Mouse (Mus musculus) ES-E14 (cell line): ENCODE measurements at regions not wholly inside any gene's neighbourhood (a gene's known extent, or its start where the extent isn't known, plus 50 kb on each side); places are given as distances from the start of the nearest gene placed in this dataset.

ENCODE experiments used
- CHD2 ChIP-seq: IDR thresholded peaks from 2 replicates; pipeline ENCODE4 v1.6.1; 2014; ENCODE audit warnings: mild to moderate bottlenecking, low read depth, low read length, inconsistent platforms
- ZC3H11A ChIP-seq: IDR thresholded peaks from 2 replicates; pipeline ENCODE4 v1.6.1; 2012; ENCODE audit warnings: low read depth, mild to moderate bottlenecking, inconsistent platforms, low read length, borderline replicate concordance
- ZNF384 ChIP-seq: IDR thresholded peaks from 2 replicates; pipeline ENCODE4 v1.6.1; 2012; ENCODE audit warnings: low read depth, low read length, inconsistent platforms

DNA sequence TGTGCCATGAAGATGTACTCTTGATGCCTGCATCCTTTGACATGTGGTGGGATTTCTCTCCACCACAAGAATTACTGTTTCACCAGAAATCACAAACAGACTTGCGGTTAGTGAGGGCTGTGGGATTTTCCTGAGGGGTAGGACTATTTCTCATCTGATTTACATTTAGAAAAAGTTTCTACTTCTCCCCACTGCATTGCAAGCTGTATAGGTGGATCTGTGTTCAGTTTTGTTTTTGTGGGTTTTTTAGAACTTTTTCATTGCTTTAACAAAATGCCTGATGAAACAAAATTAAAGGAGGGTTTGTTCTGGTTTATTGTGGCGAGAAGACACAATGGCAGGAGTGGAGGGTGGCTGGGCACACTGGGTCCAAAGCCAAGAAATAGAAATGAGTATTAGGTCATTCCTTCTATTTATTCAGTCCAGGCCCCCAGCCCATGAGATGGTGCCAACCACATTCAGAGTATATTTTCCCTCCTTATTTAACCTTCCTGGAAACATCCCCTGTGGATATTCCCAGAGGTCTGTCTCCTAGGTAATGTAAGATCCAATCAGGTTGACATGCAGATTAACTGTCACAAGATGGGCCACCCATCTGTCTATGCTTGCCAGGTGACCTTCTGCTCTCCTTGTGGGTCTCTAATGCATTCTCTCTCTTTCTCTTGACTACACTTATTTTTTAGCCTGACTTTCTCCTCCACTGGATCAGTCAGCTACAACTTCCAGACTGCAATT lies 96.3 kb upstream of the Spaca1 start:
- TF ChIP-seq ZC3H11A (no peak), CHD2 (no peak), ZNF384 (no peak)
